Mouse (Mus musculus) gonadal fat pad, adult 2 months (tissue): ENCODE data around the gene Ankrd54. TPM values are rescaled to one million over a fixed set of nuclear protein-coding genes. Genes with fewer than 3 reads are reported as not detected.

Experiments used
- DNase-seq: peaks from one replicate; pipeline ENCODE4 v3.0.0-alpha.2; 2012; ENCODE audit warnings: low read depth
- polyA plus RNA-seq: library from polyadenylated mRNA; depleted of rRNA; stranded (reverse); fragments of >200 nt; gene quantifications from 2 replicates; pipeline ENCODE4 v1.2.3, GENCODE M21; 2012

The Ankrd54 gene
- polyA plus RNA-seq, 1 experiment: 59.8 TPM

DNA sequence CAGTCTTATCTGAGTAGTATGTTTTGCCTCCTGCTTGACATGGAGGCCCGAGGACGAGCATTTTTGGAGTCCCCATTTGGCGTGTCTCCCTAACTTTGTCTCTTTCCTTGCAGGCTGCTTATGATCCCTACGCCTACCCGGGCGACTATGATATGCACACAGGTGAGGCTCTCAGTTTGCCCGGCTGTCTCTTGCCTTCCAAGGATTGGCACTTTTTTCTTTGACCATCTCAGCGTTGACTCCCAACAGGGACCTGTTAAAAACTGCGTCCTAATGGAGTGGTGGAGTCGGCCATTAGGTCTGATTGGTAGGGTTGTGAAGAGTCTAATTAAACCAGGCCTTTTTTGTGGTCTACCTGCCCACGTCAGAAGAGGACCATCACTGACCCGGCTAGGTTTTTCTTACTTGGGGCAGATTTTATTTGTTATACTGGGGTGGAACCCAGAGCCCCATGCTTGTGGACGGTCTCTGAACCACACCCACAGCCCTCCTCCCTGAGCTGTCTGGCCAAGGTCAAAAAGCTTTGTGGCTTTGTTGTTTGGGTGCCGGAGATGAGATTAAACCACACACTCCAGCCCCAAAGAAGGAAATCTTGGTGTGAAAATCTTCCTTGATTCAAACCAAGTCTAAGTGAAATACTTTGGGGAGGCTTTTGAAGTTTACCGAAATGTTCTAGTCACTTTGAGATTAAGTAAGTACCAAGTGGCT, 13.1 kb upstream of the Ankrd54 start:
- DNase-seq: no peak

DNA sequence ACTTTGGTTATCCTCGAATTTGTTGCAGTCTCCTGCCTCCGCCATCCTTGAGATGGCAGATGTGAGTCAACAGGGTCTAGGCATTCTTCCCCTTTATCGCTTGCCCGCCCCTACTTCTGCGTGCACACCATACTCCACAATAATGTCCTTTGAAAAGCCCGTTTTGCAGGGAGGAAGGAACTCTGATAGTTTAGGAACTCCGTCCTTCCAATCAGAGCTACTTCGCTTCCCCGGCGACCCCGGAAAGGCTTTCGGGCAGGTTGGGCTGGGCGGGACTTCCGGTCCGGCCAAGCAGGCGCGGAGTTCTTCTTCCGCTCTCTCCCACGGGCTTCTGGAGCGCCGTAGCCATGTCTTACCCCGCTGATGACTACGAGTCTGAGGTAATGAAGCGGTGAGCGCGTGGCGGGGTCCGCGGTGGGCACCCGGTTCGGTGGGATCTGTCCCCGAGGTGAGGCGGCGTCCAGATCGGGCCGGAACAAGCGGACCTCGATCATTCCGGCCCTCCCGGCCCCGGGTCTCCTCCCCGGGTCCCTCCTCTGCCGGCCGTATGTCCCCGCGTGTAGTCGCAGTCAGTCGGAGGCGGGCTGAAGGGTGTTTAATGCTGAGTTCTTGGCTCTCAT, 12.3 kb upstream of the Ankrd54 start, which contains the start of gene Eif3l:
Eif3l (plus strand) TSS at position 267 of the 620 bp plus-strand sequence.
- DNase-seq: no peak

DNA sequence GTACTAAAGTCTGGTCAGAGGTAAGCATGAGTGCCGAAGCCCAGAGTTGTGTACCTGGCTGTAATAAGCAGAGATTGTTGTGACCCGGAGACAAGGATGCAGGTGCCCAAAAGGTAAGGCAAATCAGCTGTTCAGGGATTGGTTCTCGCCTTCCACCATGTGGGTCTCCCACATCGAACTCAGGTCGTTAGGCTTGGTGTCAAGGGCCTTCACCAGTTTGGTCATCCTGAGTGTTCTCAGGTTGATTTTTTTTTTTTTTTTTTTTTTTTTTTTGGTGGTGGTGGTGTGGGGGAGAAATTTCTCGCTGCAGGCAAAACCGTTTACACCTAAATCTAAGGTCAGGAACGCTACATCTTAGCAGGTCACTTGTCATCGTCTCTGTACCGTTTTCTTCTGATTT, 11.8 kb upstream of the Ankrd54 start:
- DNase-seq: no peak

DNA sequence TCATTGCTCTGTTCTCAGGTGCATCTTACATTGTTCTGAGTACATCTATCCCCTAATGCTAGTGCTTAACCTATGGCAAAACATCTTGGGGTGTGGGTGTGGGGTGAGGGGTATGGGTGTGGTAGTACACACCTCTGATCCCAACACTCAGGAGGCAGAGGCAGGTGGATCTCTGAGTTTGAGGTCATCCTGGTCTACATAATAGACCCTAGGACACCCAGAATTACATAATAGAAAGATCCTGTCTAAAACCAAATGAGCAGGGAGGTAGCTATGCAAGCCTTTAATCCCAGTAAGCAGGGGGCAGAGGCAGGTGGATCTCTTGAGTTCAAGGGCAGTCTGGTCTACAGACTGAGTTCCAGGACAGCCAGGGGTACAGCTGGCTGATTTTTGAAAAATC, 11.1 kb upstream of the Ankrd54 start:
- DNase-seq: no peak

DNA sequence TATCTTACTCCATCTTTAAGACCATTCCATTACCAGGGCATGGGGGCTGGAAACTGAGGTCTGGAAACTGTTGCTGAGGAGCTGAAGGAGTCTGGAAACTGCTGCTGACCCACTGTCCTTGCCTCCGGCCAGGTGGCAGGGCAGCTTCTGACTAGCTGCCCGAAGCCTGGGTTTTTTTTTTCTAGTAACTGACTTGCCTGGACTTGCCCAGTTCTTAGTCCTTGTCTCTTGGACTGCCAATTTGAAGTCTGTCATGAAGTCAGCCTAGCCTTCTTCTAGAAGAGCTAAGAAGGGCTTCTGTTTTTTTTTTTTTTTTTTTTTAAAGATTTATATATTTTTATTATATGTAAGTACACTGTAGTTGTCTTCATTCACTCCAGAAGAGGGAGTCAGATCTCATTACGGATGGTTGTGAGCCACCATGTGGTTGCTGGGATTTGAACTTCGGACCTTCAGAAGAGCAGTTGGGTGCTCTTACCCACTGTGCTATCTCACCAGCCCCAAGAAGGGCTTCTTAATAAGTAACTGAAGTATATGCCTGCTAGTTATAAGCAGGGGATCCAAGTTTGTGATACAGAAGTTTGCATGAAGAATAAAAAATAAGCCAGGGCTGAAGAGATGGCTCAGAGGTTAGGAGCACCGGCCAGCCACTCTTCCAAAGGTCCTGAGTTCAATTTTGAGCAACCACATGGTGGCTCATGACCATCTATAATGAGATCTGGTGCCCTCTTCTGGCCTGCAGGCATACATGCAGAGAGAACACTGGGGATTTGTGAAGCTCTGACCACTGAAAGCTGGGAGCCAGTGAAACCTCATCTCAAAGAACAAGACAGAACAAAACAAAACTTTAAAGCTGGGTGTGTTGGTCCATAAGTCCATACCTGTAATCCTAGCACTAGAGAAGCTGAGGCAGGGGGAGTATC, 8.7 kb upstream of the Ankrd54 start:
- DNase-seq: no peak

DNA sequence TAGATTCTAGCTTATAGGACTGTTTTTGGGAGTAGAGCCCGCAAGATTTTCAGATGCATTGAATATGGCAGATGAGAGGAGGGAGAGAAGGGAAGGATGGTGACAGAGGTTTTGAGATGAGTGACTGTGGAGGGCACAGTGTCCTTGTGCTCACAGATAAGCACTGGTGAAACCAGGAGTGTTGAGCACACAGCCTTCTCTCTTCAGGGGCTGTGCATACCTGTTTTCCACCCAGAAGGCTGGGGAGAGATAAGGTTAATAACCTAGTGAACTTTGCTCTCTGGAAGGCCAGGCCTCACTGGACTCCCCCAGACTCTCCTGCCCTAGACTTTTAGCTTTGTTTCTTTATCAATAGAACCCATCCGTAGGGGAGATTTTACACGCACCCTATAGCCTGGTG, 5.7 kb upstream of the Ankrd54 start:
- no peak for DNase-seq

DNA sequence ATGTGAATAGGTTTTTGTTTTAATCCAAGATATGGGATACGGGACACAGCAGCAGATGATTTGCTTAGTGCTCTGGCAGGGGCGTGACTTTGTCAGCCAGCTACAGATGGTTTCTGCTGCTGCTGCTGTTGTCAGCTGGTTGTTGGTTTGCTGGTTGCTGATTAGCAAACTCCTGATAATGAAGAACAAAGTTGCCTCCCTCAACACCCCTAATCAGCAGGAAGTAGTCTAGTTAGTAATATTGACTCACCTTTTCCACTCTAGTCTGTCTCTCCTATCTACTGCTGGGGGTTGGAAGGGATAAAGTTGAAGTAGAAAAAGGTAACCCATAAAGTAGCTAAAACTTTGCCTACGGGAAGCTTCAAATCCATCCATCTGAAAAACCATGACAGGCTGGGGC, 4.9 kb upstream of the Ankrd54 start:
- DNase-seq: no peak

DNA sequence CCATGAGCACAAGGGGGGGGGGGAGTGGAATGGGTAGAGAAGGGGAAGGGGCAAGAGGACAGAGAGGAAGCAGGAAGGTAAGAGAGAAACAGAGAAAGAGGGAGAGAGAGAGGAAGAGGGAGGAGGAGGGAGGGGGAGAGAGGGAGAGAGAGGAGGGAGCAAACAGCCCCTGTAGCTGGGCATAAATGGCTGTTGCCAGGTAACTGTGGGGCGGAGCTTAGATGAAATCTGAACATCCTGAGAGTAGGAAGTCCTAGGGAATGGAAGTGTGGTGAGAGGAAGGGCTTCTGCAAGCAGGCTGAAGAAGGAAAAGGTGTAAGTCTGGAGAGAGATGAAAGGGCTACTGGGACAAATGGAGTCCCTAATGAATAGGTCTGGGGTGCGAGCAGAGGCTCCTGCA, 3.6 kb upstream of the Ankrd54 start:
- DNase-seq: no peak

DNA sequence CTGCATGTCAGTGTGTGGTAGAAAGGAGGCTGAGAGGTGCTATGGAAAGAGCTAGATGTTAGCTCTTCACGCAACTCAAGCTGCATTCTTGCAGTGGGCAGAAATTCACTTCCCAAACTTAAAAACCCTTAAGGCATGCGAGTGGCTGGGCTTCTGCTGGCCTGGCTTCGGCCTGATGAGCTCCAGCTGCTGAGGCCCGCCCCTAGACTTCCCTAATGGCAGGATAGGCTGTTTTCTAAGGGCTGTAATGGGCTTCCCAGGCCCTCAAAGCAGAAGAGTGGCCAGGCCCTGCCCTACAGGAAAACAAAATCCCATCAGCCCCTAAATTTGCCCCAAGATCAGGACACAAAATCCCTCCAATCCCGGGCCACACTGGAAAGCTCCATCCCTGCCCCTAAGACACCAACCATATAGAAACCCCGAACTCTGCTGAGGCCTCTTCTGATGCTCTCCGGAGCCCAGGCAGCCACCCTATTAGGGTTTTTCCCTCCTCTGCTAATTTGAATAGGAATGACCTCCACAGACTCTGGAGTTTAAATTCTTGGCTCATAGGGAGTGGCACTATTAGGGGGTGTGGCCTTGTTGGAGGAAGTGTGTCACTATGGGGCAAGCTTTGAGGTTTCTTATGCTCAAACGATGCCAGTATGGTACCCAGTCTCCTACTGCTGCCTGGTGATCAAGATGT, 2.5 kb upstream of the Ankrd54 start:
- no peak for DNase-seq

DNA sequence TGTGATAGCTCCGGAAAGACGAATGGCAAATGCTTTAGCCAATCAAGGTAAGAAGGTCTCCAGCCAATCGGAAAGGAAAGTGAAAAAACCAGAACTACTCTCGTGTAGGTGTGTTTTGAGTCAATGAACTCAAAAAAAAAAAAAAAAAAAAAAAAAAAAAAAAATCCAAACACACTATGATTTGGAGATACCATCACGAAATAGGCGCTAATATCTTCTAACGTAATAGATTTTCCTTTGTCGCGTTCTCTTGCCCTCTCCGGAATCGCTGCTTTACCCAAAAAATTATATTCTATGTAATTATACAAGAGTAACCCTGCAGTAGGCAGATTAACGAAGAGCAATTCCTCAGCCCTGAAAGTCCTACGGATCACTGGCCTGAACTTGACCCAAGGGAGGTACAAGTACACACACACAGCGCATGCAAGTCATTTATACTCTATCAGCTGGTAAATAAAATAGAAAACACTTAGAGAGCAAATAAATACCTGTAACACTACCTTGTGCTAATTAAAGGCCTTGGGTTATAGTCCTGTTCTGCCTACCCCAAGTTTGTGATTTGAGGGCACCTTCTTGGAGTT, 557 bp upstream of the Ankrd54 start:
- DNase-seq: no peak

DNA sequence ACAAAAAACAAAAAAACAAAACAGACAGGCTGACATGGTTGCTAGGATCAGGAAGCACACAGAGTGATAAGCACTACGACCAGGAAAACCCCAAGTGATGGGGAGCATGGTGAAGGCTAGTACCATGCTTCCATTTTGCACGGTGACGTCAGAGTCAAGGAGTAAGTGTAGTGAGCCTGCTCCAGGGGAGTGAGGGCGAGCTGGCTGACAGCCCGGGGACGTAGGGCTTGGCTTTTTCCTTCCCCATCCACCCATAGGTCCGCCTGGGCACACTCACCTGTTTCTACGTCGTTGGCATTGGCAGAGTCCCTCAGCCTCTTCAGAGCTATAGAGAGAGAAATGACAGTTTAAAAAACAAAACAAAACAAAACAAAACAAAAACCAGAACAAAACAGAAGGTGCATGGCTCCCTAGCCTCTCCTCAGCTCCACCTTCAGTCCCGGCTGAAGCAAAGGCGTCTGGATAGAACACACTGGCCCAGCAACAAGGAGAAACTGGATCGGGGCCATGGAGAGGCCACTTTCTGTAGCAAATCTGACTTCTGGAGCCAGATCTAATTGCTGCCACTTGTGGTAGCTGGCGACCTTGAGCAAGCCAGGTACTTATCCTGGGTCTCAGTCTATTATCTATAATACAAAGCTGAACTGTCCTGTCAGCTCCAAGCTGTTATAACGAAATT, 1.7 kb downstream of the Ankrd54 start:
- no peak for DNase-seq

DNA sequence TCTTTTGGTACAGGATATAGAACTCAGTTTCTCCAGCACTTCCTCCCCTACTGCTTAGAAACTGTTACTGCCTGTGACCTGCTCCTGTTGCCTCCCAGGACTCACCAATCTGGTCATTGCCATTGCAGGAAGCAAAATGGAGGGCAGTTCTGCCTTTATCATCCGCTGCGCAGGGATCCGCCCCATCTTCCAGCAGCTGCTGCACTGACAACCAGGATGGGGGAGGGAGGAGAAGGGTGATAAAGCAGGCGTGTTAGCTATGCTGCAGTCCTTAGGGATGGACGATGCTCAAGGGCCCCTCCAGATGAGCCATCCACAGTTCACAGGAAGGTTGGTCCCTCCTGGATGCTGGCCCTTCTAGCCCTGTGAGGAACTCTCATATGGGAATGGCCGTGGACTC, 4.8 kb downstream of the Ankrd54 start:
- no peak for DNase-seq

DNA sequence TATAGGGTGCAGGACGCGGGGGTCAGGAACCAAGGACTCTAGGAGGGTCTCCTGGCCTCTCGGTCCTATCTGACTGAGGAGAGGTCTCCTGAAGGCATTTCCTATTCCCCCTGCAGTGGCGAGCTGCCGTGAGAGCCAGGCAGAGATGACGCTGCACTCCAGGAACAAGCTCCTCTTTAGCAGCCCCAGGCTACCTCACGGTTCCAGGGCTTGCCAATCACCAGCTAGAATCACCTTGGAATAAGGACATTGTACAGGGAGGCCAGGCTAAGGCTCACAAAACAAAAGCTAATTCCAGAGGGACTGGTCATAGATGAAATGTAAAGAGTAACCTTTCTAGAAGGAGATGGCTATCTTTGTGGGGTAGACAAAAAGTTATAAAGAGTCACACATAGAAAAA, 6.1 kb downstream of the Ankrd54 start:
- DNase-seq: no peak

DNA sequence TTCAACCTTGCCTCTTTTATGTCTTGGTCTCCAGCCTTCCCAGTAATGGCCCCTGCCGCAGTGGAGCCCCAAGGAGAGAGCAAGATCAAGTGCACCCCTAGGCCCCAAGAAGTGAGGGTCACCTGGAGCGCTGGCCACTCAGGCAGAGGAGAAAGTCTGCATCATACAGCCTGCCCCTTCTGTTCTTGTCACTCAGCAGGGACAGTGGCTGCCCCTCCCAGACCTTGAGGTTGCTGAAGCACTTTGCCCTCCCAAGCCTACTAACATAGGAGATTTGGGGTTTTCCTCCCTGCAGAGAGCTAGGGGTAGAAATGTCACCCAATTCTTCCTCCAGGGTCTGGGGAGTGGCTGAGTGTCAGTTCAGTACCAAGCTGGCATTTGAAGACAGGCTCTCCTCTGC, 10.3 kb downstream of the Ankrd54 start:
- DNase-seq: no peak

DNA sequence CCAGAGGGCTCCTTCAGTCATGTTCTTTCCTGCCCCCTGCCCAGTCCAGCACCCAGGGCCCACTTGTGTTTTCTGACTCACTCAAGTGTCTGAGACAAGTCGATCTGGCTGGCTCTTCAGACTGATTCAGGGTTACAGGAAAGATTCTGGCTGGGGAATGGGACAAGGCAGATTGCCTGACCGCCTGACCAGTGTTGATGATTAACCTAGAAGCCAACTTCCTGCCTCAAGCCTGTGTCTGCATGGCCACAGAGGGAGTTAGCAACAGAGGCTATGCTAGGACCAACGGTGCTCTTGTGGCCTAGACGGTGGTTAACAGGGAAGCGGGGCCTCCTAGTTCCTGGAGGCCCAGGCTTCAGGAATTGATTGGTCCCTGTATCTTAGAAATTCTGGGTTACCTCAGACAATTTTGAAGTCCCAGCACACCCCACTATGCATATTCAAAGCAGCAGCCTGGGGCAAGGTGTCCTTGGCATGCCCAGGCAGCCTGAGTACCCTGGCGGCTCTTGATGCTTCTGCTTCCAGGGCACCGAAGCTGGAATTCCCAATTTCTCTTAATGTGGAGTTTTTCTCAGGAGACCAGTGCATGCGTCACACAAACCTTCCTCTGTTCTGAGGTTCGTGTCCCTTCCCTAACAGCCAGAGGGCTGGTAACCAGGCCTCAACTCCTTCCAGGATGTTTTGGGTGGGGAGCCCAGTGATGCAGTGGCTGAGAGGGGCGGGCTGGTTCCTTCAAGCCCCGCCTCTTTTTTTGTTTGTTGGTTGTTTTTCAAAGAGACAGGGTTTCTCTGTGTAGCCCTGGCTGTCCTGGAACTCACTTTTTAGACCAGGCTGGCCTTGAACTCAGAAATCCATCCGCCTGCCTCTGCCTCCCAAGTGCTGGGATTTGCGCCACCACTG, 11.0 kb downstream of the Ankrd54 start:
- no peak for DNase-seq

DNA sequence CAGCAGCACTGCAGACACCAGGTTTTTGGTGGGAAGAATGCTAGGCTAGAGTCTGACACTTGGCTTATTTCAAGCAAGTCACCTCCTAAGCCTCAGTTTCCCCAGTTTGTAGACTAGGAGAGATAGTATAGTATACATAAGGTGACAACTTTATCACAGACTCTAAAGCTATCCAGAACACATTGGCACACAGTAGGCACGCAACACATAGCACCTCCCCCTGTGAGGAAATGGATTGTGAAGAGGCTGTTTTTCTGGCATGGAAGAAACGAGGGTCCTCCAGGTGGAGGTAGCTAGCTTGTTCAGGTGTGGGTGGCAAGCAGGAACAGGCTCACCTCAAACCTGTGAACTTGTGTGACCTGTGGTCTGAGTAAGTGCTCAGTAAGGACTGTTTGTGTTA, 11.7 kb downstream of the Ankrd54 start:
- no peak for DNase-seq

DNA sequence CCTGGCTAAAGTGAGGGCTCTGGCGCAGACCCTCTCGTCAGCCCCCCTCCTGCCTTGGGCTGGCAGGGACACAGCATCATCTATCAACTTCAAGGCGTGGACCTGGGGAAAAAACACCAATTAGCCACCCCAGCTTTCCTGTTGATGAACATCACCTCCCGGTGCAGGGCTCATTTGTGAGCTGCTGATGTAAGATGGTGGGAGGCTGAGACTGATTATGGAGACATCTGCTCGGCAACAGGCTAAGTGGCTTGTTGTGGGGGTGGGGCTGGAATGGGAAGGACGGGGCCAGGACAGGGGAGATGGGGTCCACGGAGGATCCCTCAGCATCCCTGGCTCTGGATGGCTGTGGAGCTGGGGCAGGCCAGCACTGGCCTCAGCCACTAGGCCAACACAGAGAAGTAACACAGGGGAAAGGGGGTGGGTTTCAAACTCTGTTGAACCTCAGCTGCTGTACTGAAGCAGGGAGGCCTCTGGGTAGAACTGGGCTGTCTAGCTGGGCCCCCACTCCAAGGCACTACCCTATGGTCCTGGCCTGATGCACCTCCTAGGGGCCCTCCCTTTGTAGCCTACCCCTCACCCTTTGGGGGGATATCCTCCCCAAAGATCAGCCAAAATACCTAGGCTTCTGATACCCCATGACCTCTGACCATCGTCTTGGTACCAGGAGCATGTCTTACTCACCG, 12.4 kb downstream of the Ankrd54 start:
- DNase-seq: no peak

DNA sequence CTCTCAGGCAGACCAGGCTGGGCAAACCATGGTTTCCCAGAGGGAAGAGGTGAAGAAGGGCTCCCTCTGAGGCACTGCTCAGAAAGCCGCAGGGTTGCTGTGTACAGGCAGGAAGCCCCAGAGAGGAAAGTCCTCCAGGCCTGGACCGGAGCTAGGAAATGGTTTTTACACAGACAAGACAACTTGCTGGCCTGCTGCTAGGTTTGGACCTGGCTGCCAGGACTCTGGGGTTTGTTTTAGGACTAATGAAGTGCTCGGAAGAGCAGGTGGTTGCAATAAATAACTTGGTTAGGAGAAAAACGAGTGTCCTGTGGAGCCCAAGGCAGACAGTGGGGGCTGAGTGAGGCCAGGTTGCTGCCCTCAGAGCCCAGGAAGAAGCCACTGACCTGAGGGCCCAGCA, 14.5 kb downstream of the Ankrd54 start:
- no peak for DNase-seq

DNA sequence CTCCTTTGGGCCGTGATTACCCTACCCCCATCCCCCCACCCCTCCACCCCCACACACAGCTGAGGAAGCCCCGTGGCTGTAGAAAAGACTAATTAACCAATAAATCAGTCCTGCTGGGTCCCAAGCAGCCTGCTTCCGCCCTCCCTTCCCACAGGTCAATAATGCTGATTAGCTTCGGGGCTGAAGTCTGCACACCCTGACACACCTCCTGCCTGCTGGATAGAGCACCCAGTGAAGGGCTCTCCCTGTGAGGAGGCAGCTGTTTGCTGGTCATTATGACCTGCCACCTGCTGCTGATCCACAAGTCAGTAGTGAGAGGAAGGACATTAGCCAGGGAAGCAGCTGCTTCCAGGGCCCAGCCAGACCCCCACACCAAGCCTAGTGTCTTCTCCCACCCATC, 17.9 kb downstream of the Ankrd54 start:
- DNase-seq: no peak
